Mouse (Mus musculus) ES-CJ7 (cell line): ENCODE measurements around the gene Dixdc1.

Source experiments
- DNase-seq: peaks from one replicate; pipeline ENCODE4 v3.0.0; 2011; ENCODE audit warnings: low read depth, low spot score

Gene Dixdc1

DNA sequence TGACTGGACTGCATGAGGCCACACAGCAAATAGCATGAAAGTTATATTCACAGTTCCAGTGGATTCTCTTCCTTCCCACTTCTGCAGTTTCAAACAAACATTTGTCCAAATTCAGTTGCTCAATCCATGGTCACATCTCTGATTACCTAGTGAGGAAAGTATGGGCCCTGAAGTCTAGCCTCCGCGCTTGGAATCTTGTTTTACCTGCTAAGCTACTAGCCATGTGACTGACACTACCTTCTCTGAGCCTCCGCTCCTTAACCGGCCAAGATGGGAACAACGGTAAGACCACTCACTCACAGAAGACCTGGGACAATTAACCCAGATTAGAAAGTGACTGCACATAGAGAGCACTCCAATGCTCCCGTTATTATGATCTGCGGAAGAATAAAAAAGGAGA, 6.5 kb upstream of the Dixdc1 start:
- no peak for DNase-seq

DNA sequence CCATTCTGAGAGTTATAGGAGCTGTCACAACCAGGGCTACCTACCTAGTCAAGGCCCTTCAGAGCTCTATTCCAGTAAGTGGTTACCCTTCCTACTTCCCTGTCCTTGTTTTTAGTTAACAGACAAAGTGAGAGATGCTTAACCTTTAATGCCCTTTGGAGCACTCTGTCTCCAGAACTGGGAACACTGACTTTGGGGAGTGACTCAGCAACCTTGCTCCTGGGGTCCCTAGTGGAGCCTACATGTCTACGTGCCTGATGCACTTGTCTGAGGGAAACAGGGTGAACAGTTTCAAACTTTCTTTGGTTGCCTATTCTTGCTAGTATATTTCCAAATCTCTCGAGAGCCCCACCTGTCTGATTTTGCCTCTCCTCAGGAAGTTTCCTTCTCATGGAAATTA, 3.4 kb upstream of the Dixdc1 start:
- peak; percentile 37 for DNase-seq

DNA sequence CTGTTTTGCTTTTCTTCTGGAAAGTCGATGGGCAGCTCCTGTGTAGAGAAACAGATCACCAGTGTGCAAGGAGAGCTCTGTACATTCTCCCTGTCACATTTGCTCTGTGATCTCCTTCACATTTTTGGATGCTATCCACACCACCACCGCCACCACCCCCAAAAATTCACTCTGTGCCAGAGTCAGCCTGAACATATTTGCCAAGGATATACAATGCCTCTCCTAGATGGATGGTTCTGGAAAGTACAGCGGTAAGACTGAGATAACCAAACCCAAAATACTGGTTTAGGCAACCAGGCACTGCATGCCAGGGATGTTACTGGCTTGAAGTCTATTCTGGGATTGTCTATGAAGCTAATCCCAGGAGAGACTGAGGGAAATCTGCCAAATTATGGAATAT, 2.9 kb upstream of the Dixdc1 start:
- DNase-seq = no peak

DNA sequence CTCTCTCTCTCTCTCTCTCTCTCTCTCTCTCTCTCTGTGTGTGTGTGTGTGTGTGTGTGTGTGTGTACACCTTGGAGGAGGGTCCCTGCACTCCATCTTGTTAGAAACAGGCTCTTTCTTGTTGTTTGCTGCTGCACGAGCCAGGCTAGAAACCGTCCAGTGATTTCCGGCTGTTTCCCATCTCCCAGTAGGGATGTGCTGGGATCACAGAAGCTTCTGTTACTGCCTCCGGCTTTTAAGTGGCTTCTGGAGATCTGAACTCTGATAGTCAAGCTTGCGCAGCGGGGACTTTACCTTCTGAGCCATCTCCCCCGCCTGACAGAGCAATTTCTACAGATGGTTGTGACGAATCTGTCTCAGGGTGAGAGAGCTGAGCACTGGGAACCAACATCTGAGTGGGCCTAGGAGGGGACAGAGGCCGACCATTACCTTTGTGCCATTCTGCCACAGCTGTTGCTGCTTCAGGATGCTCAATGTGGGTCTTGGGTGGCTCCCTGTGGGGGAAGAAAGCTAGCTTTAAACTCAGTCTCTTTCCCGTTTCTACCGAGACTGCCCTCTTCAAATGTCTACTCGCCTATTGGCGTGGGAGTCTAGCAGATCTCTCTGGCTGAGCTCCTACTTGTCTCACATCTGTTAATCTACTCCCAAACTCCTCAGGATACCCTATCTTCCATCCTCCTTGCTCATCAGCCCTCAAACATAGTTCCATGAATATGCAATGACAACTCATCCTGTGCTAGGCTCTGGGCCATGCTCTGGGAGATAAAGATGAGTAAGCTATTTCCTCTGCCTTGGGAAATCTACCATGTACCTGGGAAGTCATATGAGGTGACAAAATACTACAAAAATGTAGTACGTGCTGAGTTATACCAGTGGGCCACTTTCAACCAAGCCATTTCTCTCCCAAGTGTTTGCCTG, 1.8 kb upstream of the Dixdc1 start:
- peak; percentile 54 for DNase-seq

DNA sequence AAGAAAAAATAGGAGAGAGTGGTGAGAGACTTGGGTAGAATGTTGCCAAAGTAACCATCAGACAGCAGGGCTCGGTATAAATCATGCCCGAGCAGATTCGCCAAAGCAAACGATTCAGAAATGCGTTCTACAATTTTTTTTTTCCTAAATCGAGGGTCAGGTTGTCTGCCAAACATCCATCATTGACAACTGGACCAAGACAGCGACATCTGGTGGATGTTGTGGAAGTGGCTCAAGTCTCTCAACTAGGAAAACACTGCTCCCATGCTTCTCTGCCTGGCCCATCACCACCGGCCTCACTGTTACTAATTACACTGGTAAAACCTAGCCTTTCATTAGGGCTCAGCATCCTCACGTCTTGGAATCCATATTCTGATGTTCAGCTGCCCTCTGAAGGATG, 4.3 kb downstream of the Dixdc1 start:
- DNase-seq = peak; percentile 81

DNA sequence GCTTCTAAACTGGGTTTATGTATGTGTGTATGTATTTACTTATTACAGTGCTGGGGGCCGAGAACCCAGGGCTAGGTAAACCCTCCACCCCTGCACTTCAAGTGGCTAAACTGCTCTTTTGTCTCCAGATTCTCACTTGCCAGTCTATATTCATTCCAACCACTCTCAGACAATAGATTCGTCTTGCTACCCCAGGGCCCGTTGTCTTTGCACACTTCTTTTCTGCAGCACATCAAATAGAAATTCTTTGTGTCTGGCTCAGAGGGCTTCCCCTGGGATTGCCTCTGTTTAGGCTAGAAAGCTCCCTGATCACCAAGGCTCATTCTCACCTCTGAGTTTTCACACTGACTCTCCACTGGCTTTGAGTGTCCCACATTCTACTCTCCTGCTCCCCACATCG, 6.8 kb downstream of the Dixdc1 start:
- no peak for DNase-seq

DNA sequence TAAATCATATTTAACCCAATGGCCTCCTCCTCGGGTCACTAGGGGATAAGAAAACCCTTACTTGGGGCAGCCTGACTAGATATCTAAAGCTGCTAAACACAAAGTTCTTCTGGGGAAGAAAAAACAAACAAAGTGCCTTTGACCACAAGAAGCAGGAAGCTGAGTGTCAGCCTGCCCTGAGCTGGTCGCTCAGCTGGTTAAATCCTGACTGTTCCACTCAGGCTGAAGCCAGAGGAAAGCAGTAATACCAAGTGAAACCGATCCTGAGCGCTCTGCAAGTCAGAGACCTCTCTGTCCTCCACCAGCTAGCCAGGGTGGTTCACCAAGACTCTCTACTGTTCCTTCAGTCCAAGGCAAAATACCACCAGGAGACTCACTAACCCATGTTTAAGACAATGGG, 9.7 kb downstream of the Dixdc1 start:
- peak; percentile 46 for DNase-seq

DNA sequence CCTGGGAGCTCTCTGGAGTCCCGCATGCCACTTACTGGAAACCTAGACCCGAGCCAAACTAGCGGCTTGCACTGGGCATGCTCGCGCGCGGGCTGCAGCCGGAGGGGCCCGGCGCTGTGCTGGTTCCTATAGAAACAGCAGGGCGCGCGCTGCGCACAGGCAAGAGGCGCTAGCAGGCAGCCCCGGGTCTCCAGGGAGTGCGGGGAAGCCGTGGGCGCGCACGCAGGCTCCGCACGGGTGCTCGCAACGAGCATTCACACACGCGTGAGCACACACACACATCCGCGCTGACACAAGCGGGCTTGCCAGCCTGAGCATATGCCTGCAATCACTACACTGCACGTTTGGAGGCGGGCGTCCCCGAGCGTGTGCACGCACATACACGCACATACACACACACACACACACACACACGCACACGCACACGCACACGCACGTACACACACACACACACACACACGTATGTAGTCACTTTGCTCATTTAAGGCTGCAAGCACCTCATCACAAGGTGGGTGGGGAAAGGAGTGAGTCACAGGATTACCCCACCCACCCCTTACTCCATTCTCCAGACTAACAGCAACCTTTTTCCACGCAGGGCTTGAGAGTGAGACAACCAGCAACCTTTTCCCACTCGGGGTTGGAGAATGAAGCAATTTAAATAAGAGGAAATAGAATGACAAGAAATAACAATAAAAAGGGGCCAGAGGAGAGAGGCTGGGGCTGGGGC, 11.2 kb downstream of the Dixdc1 start:
- peak; percentile 88 for DNase-seq

DNA sequence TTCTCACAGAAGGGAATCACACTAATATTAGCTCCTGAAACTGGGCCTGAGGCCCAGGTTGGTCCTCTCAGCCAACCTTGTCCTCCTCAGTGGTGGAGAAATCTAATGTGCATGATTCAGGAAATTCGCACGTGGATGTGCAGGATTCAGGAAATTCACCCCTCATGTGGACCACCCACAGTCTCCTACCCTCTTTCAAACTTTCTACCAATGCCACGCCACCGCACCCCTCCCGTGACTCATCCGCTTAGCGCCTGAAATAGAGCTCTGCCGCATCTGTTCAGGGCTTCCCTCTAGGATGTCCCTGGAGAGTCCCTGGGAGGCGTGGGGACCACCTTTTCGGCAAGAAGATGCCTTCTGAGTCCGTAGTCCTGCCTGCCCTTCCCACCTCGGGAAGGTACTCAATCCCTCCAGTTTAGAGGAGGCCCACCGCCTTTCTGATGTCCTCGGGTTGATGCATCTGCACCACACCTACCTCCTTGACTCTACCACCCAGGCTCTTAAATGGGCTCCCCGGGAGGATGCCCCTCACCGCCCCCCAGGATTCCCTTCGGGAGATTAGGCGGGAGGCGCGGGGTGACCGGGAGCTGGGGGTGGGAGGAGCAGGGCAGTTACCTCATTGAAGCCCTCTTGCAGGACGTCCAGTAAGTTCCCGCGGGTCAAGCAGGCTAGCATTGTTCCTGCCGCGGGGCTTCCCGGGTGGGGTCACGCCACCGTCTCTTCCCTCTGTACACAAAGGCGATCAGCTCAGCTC, 12.0 kb downstream of the Dixdc1 start:
- DNase-seq = peak; percentile 73

DNA sequence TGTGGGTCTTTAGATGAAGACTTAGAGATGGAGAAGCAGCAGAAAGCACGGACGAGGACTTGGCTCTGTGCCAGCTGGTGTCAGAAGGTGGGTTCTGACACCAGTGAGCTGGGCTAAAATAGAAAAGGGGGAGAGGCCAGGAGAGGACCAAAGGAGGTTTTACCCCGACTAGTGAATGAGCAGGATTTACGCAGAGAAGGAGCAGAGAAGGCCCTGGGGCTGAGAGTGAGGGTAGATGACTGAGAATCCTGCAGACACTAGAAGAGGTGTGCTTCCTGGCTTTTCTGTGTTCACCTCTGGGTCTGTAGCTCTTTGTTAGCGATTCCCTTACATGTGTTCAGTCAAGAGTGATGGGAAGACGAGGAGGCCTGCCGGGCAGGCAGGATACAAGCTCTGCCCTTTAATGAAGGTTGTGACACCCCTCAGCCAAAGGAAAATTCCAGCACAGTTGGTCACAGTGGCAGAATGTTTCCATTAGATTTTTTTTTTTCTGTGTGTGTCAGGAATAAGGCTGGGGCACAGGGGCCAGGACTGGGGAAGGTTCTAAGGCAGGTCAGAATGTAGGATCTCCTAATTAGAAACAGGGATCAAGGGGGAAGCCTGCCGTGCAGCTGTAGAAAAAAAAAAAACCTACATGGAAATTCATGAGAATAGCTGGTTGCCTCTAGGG, 13.3 kb downstream of the Dixdc1 start:
- DNase-seq = no peak

DNA sequence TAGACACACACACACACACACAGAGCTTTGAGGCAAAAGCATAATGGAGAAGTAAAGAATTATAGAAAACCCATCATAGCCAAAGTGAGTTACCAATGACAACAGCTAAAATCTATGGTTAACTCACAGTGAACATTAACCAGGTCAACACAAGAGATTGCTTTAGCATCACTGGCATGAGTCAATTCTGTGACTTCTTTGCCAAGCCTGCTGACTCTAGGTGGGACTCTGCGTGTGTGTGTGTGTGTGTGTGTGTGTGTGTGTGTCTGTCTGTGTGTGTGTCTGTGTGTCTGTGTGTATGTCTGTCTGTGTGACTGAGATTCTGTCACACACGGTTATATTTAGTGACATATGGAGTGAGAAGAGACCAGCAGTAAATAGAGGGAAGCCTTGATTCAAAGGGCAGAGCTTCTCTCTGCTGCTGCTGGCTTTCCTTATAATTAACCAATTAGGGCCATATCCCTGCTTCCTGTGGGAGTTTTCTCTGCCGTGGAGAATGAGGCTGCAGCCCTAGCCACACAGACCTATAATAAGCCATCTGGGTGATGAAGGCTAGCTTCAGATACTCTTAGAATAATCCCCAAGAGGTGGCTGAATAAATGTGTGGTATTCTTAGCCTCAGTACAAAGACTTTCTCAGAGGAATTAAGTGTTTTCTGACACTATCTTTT, 14.5 kb downstream of the Dixdc1 start:
- no peak for DNase-seq

DNA sequence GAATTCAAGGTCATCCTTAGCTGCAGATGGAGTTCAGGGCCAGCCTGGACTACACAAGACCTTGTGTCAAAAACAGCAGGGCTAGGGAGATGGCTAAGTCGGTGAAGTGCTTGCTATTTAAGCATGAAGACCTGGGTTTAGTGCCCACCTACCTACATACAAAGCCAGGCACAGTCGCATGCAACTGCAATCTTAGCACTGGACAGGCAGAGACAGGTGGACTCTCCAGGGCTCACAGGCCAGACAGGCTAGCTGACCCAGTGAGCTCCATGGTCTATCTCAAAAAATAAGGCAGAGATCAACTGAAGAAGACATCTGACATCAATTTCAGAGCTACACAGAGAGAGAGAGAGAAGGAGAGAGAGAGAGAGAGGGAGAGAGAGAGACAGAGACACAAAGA, 15.2 kb downstream of the Dixdc1 start:
- DNase-seq = no peak

DNA sequence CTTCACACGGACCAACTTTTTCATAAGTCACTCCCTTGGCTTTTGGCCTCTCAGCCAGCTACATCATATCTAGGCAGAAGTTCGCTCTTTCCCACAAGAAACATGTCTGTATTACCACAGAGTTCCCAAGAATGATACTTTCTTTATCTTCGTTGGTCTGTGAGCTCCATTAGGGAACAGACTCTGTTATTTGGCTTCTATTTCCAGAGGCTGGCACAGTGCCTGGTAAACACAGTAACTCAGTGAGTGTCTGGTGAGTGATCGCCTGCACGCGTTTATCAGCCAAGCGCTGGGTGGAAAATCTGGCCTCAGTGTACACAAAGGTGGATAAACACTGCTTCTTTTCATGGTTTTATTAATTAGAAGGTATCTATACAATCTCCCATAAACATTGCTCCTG, 15.9 kb downstream of the Dixdc1 start:
- DNase-seq = no peak

DNA sequence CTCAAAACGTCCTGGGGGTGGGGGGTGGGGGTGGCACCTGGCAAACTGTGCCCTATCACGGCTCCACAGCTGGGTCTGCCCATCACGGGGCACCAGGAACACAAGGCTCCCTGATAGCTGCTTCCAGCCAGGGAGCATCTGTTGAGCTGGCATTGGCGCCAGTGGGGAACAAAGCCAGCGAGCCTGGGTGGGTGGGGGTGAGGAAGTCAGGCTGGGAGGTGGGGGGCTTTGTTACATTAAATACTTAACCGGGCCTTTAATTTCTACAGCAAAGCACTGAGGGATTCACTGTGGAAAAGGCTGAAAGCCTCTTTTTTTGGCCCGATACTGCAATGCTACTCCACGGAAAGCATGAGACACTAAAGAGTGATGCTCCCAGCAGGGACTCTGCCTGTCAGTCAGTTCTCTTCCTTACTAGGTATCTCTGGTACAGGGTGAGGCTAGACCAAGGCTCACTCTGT, 16.8 kb downstream of the Dixdc1 start:
- DNase-seq = no peak

DNA sequence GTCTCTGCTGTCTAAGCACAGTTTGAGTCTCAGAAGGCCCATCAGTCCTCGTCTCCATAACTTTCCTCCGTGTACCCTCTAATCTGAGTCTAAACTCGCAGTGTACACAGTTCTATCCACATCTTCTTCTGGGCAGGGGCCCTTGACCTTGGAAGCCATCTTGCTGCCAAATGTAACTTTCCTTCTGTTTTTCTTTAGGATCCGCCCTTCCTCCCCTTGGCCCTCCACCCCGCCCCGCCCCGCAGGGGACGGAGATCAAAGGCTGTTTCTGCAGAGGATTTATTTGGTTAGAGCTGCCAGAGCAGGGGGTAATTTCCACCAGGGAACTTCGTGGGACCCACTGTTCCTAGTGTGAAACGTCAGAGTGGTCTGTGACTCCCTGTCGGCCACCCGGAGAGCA, 18.3 kb downstream of the Dixdc1 start:
- peak; percentile 44 for DNase-seq

DNA sequence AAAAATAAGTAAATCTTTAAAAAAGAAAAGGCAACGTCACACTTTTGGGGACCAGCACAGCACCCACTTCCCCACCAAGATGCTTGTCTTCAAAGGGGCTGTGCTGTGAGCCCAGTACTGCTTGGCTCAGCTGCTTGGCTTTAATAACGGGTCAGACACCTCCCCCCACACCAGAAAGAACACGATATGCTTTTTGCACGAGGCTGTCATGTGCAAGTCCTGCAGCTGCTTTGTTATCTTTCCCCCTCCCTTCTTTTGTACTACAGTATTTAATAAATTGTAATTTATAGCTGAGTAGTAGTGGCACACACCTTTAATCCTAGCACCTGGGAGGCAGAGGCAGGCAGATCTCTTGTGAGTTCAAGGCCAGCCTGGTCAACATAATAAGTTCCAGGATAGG, 20.4 kb downstream of the Dixdc1 start:
- DNase-seq = no peak

DNA sequence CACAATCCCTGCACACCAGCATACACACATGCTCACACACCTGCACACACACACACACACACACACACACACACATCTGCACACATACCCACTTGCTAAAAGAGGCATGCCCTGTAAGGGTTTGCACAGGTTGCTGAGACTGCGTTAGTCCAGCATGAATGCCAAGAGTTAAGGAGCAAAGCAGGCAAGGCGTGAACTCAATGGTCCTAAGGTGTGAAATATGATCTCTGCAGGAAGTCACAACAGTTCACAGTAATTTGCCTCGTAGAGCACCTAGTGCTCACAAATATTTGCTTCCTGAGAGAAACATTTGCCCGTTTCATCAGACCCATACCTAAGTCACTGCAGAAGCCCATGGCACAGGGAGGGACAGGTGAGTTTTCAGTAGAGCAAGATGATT, 25.1 kb downstream of the Dixdc1 start:
- no peak for DNase-seq

DNA sequence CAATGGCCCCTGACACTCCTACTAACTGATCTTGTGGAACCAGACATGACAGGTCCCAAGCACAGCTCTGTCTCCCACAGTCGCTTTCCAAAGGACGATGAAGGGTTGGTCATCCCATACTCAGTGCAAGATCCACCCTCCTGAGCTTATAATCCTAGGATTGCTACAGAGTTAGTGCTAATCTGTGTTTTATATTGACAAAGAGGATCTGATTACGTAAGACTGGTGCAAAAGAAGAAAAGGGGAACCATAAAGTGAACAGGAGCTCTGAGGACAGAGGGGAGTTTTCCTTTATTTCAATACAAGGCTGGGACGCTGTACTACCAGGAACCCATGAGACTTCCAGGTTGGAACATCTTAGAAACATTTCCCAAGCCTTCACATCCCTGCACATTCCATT, 28.0 kb downstream of the Dixdc1 start:
- DNase-seq = no peak

DNA sequence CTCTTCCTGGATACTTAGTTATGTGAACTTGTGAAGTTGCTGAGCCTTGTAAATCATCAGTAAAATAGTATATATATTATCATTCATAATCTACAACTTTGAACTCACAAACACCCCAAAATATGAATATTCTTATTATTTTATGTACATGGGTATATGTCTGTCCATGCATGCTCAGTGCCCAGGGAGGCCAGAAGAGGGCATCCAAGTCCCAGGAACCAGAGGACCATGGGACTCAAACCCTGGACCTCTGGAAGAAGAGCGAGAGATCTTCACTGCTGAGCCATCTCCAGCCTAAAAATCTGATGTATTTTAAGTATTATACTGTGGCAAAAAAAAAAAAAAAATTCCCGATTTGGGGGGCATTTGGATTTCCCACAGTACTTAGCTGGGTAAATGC, 30.2 kb downstream of the Dixdc1 start:
- peak; percentile 30 for DNase-seq

DNA sequence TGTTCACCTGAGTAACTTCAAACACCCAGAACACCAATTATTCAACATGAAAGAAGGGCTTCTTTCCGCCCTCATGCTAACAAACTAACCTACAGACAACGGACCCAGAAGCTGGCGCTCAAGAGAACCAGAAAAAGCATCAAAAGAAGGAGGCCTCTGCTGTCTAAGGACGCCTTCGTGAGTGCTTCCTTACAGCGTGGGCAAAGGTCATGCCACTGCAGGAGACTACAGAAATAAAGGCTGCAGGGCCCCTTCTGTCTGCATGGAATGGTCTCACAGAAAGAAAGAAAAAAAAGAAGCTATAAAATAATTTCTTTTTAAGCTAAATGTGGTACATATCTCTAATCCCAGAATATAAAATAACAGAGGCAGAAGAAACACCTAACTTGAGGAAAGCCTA, 34.4 kb downstream of the Dixdc1 start:
- no peak for DNase-seq
